Mouse (Mus musculus) right cerebral cortex, postnatal 10 days (tissue): Measurements from ENCODE around the gene Fance.

Experiments used
- DNase-seq, 2 experiments: peaks; one replicate each; pipeline ENCODE4 v3.0.0; 2021; ENCODE audit warnings: low spot score in 2 of 2

Gene Fance

GRCm38 (mm10) chr17:28313212-28313879, at the start of gene Fance:
Gene Fance, plus strand, starts transcription at chr17:28313519.
- DNase-seq: peak; percentile 97

DNA sequence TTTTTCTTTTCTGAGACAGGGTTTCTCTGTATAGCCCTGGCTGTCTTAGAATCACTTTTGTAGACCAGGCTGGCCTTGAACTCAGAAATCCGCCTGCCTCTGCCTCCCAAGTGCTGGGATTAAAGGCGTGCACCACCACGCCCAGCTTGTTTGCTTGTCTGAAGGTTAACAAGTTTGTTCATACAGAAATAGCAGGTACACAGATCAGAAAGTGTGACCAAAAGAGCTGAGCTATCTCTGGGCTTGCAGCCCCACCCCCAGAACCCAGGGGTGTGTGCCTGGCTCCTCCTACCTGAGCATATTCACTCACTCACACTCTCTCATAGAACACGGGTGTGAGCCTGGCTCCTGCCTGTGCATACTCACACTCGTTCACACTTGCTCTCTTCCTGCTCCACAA, 46.1 kb upstream of the Fance start:
- no peak for DNase-seq

DNA sequence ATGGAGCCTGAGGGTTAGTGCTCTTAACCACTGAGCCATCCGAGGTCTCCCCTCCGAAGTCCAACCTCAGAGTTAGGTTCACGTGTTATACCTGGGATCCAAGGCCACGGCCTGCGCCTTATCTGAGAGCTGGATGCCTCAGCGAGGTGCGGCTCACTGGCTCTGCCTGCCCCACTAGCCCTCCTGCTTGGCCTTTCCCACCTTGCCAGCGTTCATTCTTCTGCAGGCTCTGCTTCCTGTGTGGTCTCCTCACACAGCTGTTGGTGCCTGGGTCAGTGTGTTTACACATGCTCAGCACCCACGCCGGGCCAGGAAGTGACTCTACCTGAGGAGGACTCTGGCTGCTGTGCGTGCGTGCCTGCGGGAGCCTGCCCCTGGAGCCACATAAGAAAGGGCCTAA, 43.2 kb upstream of the Fance start:
- no peak for DNase-seq

DNA sequence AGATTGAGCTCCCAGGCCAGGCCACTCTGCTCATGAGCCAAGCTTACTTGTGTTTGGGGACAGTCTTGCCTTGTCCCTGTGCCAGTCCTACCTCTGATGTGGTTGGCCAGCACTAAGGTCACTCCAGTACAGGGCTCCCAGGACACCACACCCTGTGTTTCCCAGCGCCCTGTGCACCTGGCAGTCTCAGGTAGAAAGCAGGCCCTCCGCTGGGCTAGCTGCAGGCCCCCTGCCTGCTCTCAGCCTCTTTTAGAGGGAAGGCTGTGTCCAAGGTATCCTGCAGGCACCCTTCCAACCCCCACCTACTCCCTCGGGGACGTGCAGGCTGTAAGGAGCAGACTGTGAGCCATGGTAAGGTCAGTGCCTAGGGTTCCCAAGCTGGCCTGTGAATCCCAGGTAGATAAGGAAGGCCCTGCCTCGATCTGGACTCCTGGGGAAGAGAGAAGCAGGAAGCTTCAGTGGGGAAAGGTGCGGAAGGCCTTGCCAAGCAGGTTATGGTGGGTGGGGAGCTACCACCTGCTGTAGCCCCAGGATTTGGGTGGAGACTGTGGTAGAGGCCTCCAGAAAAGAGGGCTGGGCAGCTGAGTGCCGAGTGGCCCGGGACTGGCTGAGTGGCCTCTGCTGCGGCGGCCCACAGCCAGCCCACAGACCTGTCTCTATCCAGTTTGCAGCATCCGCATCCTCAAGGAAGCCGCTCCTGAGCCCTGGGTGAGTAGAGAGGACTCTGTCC, 41.6 kb upstream of the Fance start:
- no peak for DNase-seq

DNA sequence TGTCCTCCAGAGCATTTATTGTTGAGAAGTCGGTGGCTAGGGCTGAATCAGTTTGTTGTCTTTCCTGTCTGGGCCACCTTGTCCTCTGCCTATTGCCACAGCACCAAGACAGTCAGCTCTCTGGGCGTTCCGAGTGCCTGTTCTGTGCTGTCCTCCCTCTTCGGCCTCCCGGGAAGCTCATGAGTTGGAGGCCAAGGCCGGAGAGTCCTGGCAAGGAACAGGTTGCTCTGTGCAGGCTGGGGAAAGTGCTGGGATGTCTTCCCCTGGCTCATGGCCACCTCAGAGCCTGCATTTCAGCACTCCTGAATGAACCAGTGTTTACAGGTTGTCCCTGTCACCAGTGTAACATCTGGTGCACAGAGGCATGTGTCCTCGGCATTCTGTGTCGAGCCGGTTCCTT, 41.0 kb upstream of the Fance start:
- no peak for DNase-seq

GRCm38 (mm10) chr17:28272837-28273236, 40.5 kb upstream of the Fance start:
- no peak for DNase-seq

DNA sequence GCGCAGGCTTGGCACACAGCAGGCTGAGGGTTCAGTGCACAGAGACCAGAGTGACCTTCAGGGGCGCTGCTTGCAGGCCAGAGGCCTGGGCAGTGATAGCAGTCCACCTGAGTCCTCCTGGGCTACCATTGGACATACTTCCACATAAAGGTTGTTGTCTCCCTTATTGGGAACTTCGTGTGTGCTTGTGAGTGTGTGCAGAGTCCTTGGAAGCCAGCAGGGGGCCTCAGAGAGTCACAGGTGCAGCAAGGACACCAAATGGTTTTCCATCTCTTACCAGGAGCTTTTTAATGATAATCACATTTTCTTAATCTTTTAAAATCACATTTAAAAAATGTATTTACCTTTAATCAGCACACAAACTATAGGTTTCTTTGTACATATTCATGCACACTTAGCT, 38.6 kb upstream of the Fance start:
- no peak for DNase-seq

DNA sequence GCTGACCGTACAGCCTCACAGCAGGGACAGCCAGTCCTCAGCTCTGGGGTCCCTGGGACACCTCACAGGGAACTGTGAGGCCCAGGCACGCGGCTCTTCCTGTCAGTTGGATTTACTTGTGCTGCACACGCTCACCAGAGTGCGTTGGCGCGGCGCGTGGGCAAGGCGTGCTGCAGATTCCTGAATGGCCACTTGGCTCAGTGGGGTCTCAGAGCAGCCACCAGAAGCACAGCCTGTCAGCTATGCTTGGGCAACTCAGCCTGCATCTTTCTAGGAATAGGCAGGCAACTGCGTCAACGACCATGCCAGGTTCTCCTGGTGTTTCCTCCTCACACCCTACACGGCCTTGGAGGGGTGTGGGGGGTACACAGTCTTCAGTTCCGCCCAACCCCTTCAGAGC, 36.1 kb upstream of the Fance start:
- DNase-seq: no peak

GRCm38 (mm10) chr17:28277721-28278120, 35.6 kb upstream of the Fance start:
- DNase-seq: no peak

DNA sequence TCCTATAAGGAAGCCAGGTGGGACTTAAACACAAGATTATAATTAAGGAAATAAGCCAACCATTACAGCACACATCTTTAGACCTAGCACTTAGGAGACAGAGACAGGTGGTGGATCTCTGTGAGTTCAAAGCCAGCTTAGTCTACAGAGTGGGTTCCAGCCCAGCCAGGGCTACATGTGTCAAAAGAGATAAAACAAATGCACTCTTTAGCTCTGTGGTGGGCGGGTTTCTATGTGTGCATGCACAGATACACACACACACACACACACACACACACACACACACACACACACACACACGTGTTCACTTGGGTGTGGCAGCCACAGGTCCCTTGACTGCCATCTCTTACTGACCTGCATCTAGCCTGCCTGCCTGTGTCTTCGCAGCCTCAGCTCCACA, 35.2 kb upstream of the Fance start:
- DNase-seq: no peak

DNA sequence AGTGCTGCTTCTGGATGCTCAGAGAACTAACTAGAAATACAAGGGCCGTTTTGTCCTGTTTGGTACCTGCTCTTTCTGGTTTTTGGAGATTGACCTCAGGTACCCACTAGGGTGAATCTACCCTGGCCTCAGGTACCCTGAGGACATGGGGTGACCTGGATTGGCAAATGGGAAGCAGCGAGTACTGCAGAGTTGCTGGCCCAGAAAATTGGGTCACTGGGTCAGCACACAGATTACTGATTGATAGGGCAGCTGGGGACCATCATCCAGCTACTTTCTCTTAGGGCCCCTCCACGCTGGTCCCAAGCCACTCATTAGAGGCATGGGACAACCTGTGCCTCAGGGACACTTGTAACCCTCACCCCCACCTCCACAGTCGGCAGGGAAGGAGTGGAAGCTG, 34.1 kb upstream of the Fance start:
- no peak for DNase-seq

DNA sequence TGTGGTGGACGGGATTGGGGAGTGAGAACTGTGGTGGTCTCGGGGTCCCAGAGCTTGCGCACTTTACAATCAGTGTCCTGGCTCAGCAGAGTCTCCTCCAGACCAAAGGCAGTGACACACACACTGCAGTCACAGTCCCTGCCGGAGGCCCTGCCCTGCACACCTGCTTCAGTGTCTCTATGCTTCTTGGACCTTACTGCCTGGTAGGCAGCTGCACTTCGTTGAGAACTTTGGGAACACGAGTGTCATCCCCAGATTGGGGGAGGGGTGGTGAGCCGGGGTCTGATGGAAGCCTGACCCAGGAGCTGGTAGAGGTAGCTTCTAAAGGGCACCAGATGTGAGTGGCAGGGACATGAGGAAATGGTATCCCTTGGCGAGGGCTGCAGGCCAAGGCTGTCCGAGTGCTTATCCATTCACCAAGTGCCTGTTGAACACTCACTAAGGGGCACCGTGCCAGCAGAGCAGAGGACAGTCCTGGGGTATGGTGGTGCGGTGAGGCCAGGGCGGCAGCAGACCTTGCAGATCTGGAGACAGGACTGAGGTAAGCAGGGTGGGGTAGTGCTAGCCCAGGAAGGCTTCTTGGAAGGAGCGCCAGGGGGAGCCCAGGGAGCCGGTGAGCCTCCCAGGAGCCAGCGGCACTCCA, 33.4 kb upstream of the Fance start:
- peak in 1 of 2 experiments; percentile 66 for DNase-seq

- DNase-seq: no peak
Observed at GRCm38 (mm10) chr17:28280423-28280800, 32.9 kb upstream of the Fance start.

DNA sequence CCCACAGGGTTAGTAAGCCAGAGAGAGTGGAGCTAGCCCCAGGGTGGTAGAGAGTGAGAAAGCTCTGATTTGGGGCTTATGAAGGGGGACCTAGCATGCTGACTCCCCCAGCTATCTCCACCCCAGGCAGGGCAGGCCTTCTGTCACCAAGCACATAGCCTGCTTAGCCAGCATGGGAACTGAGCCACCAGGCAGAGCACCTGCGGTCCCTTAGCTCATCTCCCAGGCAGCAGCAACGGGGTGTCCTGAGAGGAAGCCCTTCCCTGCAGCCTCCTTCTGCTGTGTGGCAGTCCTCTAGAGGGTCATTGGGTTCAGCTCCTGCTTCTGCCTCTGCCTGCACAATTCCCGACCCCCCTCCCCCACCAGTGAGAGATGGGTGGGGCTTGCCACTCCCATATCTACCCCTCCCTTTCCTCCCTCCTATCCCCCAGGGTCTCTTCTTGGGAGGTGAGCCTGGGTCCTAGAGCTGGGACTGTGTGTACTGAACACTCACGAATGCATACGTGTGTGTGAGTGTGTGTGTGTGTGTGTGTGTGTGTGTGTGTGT, 32.4 kb upstream of the Fance start:
- no peak for DNase-seq

- DNase-seq: no peak
Observed at GRCm38 (mm10) chr17:28281866-28282441, 31.4 kb upstream of the Fance start.

DNA sequence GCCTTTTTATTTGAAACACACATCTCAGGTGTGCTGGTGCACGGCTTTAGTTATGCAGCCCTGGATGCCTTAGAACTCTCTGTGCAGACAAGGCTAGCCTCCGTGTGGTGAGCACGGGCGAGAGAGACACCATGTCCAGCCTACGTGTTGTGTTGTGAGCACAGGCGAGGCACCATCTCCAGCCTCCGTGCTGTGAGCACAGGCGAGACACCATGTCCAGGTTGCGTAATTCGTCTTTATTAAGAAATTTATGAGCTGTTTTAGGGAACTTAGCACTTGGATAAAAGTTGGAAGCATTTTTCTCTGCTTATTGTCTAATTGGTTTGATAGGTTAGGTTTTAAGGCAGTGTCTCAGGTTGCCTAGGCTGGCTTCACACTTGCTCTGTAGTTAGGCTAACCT, 30.1 kb upstream of the Fance start:
- no peak for DNase-seq

- no peak for DNase-seq
Observed at GRCm38 (mm10) chr17:28286133-28286532, 27.2 kb upstream of the Fance start.

- DNase-seq: no peak
Observed at GRCm38 (mm10) chr17:28286964-28287363, 26.4 kb upstream of the Fance start.

- no peak for DNase-seq
Observed at GRCm38 (mm10) chr17:28287578-28287977, 25.7 kb upstream of the Fance start.

DNA sequence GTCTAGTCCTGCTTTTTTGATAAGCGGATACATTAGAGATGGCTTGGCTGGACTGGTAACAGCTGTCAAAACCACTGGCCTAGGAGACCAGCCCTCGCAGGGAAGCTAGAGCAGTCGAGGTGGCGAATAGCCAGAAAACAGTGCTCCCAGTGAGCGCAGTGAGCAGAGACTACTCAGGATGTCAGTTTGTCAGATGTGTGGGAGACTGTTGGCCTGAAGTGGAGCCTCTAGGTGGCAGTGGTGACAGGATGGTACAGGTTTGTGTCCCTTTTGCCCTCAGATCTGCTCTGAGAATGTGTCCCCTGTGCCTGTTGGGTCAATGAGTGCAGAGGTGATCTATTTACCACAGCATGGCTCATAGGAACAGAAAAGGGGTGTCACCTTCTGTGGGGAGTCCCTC, 25.3 kb upstream of the Fance start:
- no peak for DNase-seq

- DNase-seq: peak; percentile 67 to 80
Observed at GRCm38 (mm10) chr17:28290262-28290661, 23.1 kb upstream of the Fance start.

GRCm38 (mm10) chr17:28290671-28291070, 22.6 kb upstream of the Fance start:
- DNase-seq: no peak
